Mouse (Mus musculus): ENCODE measurements around the gene Ccdc50.

The Ccdc50 gene

GRCm38 (mm10) chr16:27420982-27421381, 32.3 kb downstream of the Ccdc50 start:
- Histone ChIP-seq H3K27me3 (ENCODE audit: control insufficient read depth, insufficient read depth, low read length, poor library complexity, severe bottlenecking) (no peaks in the 10 kb centered on the region), H3K36me3 (ENCODE audit: control insufficient read depth, insufficient read depth, low read length, poor library complexity, severe bottlenecking) (peaks cover 11% of the 10 kb centered on the region)
- no peak for DNase-seq (ENCODE audit: low read depth, low spot score)

- no peaks in the 10 kb centered on the region for H3K27me3 ChIP-seq (ENCODE audit: control insufficient read depth, insufficient read depth, low read length, poor library complexity, severe bottlenecking)
- DNase-seq (ENCODE audit: low read depth, low spot score): peak; percentile 59
- peaks cover 9% of the 10 kb centered on the region; the same call in 1 of the 2 replicates for H3K36me3 ChIP-seq (ENCODE audit: control insufficient read depth, insufficient read depth, low read length, poor library complexity, severe bottlenecking)
Measured at GRCm38 (mm10) chr16:27435034-27435433, 46.4 kb downstream of the Ccdc50 start.

GRCm38 (mm10) chr16:27443941-27444340, 55.3 kb downstream of the Ccdc50 start:
- Histone ChIP-seq H3K36me3 (ENCODE audit: control insufficient read depth, insufficient read depth, low read length, poor library complexity, severe bottlenecking) (peaks cover 9% of the 10 kb centered on the region), H3K27me3 (ENCODE audit: control insufficient read depth, insufficient read depth, low read length, poor library complexity, severe bottlenecking) (no peaks in the 10 kb centered on the region)
- DNase-seq (ENCODE audit: low read depth, low spot score): peak; percentile 64

- H3K27me3 ChIP-seq (ENCODE audit: control insufficient read depth, insufficient read depth, low read length, poor library complexity, severe bottlenecking): no peaks in the 10 kb centered on the region
- peaks cover 8% of the 10 kb centered on the region; the same call in 1 of the 2 replicates for H3K36me3 ChIP-seq (ENCODE audit: control insufficient read depth, insufficient read depth, low read length, poor library complexity, severe bottlenecking)
- no peak for DNase-seq (ENCODE audit: low read depth, low spot score)
Measured at GRCm38 (mm10) chr16:27449360-27449759, 60.7 kb downstream of the Ccdc50 start.

GRCm38 (mm10) chr16:27450655-27451054, 62.0 kb downstream of the Ccdc50 start:
- Histone ChIP-seq H3K36me3 (ENCODE audit: control insufficient read depth, insufficient read depth, low read length, poor library complexity, severe bottlenecking) (peaks cover 5% of the 10 kb centered on the region; the same call in 1 of the 2 replicates), H3K27me3 (ENCODE audit: control insufficient read depth, insufficient read depth, low read length, poor library complexity, severe bottlenecking) (no peaks in the 10 kb centered on the region)
- no peak for DNase-seq (ENCODE audit: low read depth, low spot score)

GRCm38 (mm10) chr16:27453396-27453795, 64.7 kb downstream of the Ccdc50 start:
- Histone ChIP-seq H3K27me3 (ENCODE audit: control insufficient read depth, insufficient read depth, low read length, poor library complexity, severe bottlenecking) (no peaks in the 10 kb centered on the region), H3K36me3 (ENCODE audit: control insufficient read depth, insufficient read depth, low read length, poor library complexity, severe bottlenecking) (0 out of 2 replicates have a peak, but pooled peaks cover 2% of the 10 kb centered on the region)
- DNase-seq (ENCODE audit: low read depth, low spot score): no peak

- no peak for DNase-seq (ENCODE audit: low read depth, low spot score)
- H3K36me3 ChIP-seq (ENCODE audit: control insufficient read depth, insufficient read depth, low read length, poor library complexity, severe bottlenecking): 0 out of 2 replicates have a peak, but pooled peaks cover 2% of the 10 kb centered on the region
- H3K27me3 ChIP-seq (ENCODE audit: control insufficient read depth, insufficient read depth, low read length, poor library complexity, severe bottlenecking): no peaks in the 10 kb centered on the region
Measured at GRCm38 (mm10) chr16:27453823-27454222, 65.2 kb downstream of the Ccdc50 start.

- DNase-seq (ENCODE audit: low read depth, low spot score): peak; percentile 83
- Histone ChIP-seq H3K27me3 (ENCODE audit: control insufficient read depth, insufficient read depth, low read length, poor library complexity, severe bottlenecking) (no peaks in the 10 kb centered on the region), H3K36me3 (ENCODE audit: control insufficient read depth, insufficient read depth, low read length, poor library complexity, severe bottlenecking) (no peaks in the 10 kb centered on the region)
Measured at GRCm38 (mm10) chr16:27457273-27457672, 68.6 kb downstream of the Ccdc50 start.

- Histone ChIP-seq H3K27me3 (ENCODE audit: control insufficient read depth, insufficient read depth, low read length, poor library complexity, severe bottlenecking) (no peaks in the 10 kb centered on the region), H3K36me3 (ENCODE audit: control insufficient read depth, insufficient read depth, low read length, poor library complexity, severe bottlenecking) (no peaks in the 10 kb centered on the region)
- peak; percentile 53 for DNase-seq (ENCODE audit: low read depth, low spot score)
Measured at GRCm38 (mm10) chr16:27468731-27469130, 80.1 kb downstream of the Ccdc50 start.

- DNase-seq (ENCODE audit: low read depth, low spot score): no peak
- Histone ChIP-seq H3K27me3 (ENCODE audit: control insufficient read depth, insufficient read depth, low read length, poor library complexity, severe bottlenecking) (no peaks in the 10 kb centered on the region), H3K36me3 (ENCODE audit: control insufficient read depth, insufficient read depth, low read length, poor library complexity, severe bottlenecking) (no peaks in the 10 kb centered on the region)
Measured at GRCm38 (mm10) chr16:27471389-27471788, 82.7 kb downstream of the Ccdc50 start.

- no peak for DNase-seq (ENCODE audit: low read depth, low spot score)
- Histone ChIP-seq H3K36me3 (ENCODE audit: control insufficient read depth, insufficient read depth, low read length, poor library complexity, severe bottlenecking) (no peaks in the 10 kb centered on the region), H3K27me3 (ENCODE audit: control insufficient read depth, insufficient read depth, low read length, poor library complexity, severe bottlenecking) (no peaks in the 10 kb centered on the region)
Measured at GRCm38 (mm10) chr16:27483834-27484233, 95.2 kb downstream of the Ccdc50 start.
